Mouse (Mus musculus) adrenal gland, adult 2 months (tissue): ENCODE measurements around the gene Cyp2c39. TPM values are rescaled to one million over a fixed set of nuclear protein-coding genes. Genes with fewer than 3 reads are reported as not detected.
"Not testable (repeated sequence)": the region's sequence is repeated elsewhere in the genome, so short reads cannot be mapped to it uniquely, and the experiment has no call there.

Source experiments
- DNase-seq: peaks from one replicate; pipeline ENCODE4 v3.0.0; 2021
- long read RNA-seq: library from polyadenylated mRNA; stranded (forward); transcript quantifications from one replicate; pipeline ENCODE4 v2.0.0, GENCODE M21; 2021
- polyA plus RNA-seq: library from polyadenylated mRNA; depleted of rRNA; stranded (reverse); fragments of >200 nt; gene quantifications from 2 replicates; pipeline ENCODE4 v1.2.3, GENCODE M21; 2012; rRNA removed
- total RNA-seq, 2 experiments: library from RNA; stranded (reverse); gene quantifications; 2 replicates each; pipeline ENCODE4 v1.2.3; 2021

The Cyp2c39 gene
- under 1 TPM in 1 of 2 experiments, not detected in 1; 0.29 TPM for total RNA-seq
- not detected in 2 replicates for polyA plus RNA-seq
- long read RNA-seq, result 0 reads

GRCm38 (mm10) chr19:39510534-39510933, at the start of gene Cyp2c39:
Cyp2c39 (plus strand) TSS chr19:39510862.
- no peak for DNase-seq

- DNase-seq, result no peak
Measured at GRCm38 (mm10) chr19:39462941-39463340, 47.7 kb upstream of the Cyp2c39 start, which contains the start of gene Cyp2c38. Cyp2c38 (minus strand) TSS chr19:39463075.

- DNase-seq, result no peak
Measured at GRCm38 (mm10) chr19:39463923-39464322, 46.7 kb upstream of the Cyp2c39 start.

DNA sequence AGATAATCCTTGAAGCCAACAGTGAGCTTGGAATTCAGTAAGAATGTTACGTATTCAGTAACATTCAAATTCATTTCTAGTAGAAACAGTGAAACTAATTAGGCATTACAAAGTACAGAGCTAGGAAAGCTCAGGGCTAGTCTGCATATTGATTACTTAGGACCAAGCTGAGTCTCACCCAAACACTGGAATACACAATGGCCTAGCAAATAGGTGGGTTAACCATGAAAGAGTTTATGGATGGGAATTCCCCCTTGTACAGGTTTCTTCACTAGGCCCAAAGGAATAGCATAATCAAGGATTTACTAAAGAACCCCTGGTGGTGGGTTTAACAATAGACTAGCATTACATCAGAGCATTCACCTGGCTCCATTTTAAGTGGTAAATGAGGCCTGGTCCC, 26.7 kb upstream of the Cyp2c39 start:
- not testable (repeated sequence) for DNase-seq

GRCm38 (mm10) chr19:39506341-39506740, 4.3 kb upstream of the Cyp2c39 start:
- DNase-seq, result no peak

DNA sequence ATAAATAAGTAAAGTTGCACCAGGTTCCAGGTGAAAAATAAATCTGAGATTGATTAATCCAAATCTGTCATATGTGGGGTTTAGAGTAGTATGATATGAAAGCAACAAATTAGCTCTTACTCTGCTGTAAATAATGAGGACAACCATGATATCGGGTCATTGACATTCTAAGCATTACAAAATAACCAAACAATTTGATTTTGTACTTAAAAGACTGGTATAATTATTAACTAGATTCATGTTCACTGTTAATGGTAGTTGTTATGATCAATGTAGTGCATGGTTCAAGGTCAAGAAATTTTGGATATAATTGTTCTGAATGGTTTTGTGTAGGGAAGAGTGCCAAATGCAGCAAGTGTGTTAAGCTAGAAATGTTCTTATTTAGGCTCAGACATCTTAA, 1.1 kb upstream of the Cyp2c39 start:
- no peak for DNase-seq

Other genes starting within 250 kb of the Cyp2c39 start
- gene Cyp2c29, start 241.5 kb upstream of the Cyp2c39 start, total RNA-seq, result 1 to 10 TPM in 1 of 2 experiments, under 1 TPM in 1; 0.17 to 3.3 TPM
- 0.63 TPM in 1 of 2 replicates, not detected in the other for gene Cyp2c29, start 241.5 kb upstream of the Cyp2c39 start, polyA plus RNA-seq
- gene Cyp2c38, start 47.8 kb upstream of the Cyp2c39 start, total RNA-seq, result under 1 TPM in 1 of 2 experiments, not detected in 1; 0.32 TPM
- gene Cyp2c38, start 47.8 kb upstream of the Cyp2c39 start, polyA plus RNA-seq, result not detected in 2 replicates
- under 1 TPM in 1 of 2 experiments, not detected in 1; 0.86 TPM for gene Cyp2c67, start 138.2 kb downstream of the Cyp2c39 start, total RNA-seq
- gene Cyp2c67, start 138.2 kb downstream of the Cyp2c39 start, polyA plus RNA-seq, result not detected in 2 replicates
- gene Cyp2c68, start 230.2 kb downstream of the Cyp2c39 start, total RNA-seq, result 1 to 10 TPM in 1 of 2 experiments, not detected in 1; 1.7 TPM
- 0.19 TPM in 1 of 2 replicates, not detected in the other for gene Cyp2c68, start 230.2 kb downstream of the Cyp2c39 start, polyA plus RNA-seq